Mouse (Mus musculus): ENCODE measurements at regions not wholly inside any gene's neighbourhood (a gene's known extent, or its start where the extent isn't known, plus 50 kb on each side); places are given as distances from the start of the nearest gene placed in this dataset.

DNA sequence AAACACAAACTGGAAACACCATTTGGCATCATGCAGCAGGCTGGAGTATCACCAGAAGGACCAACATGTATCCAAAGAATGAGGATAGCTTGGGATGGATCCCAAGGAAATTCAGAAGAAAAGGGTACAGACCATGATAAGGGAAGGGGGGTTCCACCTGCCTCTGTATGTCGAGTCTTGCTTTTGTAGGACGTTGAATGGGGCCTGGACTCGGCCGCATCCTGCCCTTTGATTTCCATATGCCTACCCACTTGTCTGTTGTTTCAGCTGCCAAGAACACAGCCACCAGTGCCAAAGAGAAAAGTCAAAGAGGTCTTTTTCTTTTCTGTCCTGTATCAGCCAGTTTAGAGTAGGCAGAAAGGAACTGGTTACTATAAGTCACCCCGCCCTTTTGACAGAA is 256.7 kb downstream of the Elavl2 start:
- TF ChIP-seq CTCF (IDR thresholded peaks at IDR 0.05) (no peak), EP300 (IDR thresholded peaks at IDR 0.05; ENCODE audit: insufficient read depth, low read depth, low read length) (no peak), POLR2A (IDR thresholded peaks at IDR 0.05; ENCODE audit: insufficient read depth, low read depth, low read length) (no peak)

Data from heart, adult 2 months (tissue).